Mouse (Mus musculus) lung, postnatal 0 days (tissue): ENCODE data around the gene Ankrd31.

Experiments used
- CTCF ChIP-seq: IDR thresholded peaks from 2 replicates; pipeline ENCODE4 v1.5.1; 2016; ENCODE audit warnings: antibody characterized with exemption, mild to moderate bottlenecking
- EP300 ChIP-seq: IDR thresholded peaks from 2 replicates; pipeline ENCODE4 v1.6.1; 2016; ENCODE audit warnings: antibody characterized with exemption, mild to moderate bottlenecking, control low read depth

- TF ChIP-seq CTCF (no peak), EP300 (no peak)
Observed at GRCm38 (mm10) chr13:96859161-96859560, 111.1 kb downstream of the Ankrd31 start.
